Mouse (Mus musculus) right cerebral cortex, adult 18-20 months (tissue): ENCODE data around the gene N4bp2l1.

Experiments used
- DNase-seq: peaks from one replicate; pipeline ENCODE4 v3.0.0; 2022; ENCODE audit warnings: mixed read lengths

Gene N4bp2l1

GRCm38 (mm10) chr5:150561783-150562182 lies 35.2 kb downstream of the N4bp2l1 start:
- DNase-seq: no peak

- DNase-seq: no peak
Measured at GRCm38 (mm10) chr5:150561376-150561775, 35.6 kb downstream of the N4bp2l1 start.

GRCm38 (mm10) chr5:150560851-150561250 lies 36.1 kb downstream of the N4bp2l1 start:
- no peak for DNase-seq

GRCm38 (mm10) chr5:150559519-150560103 lies 37.4 kb downstream of the N4bp2l1 start:
- DNase-seq: no peak

GRCm38 (mm10) chr5:150551637-150552036 lies 45.4 kb downstream of the N4bp2l1 start:
- no peak for DNase-seq

GRCm38 (mm10) chr5:150543184-150543583 lies 53.8 kb downstream of the N4bp2l1 start:
- DNase-seq: no peak

- no peak for DNase-seq
Measured at GRCm38 (mm10) chr5:150541302-150541701, 55.7 kb downstream of the N4bp2l1 start.

GRCm38 (mm10) chr5:150525239-150525638 lies 71.7 kb downstream of the N4bp2l1 start:
- no peak for DNase-seq

GRCm38 (mm10) chr5:150522867-150523234 lies 74.1 kb downstream of the N4bp2l1 start:
- no peak for DNase-seq

GRCm38 (mm10) chr5:150521937-150522866 lies 74.8 kb downstream of the N4bp2l1 start, which contains the start of gene Brca2:
Gene Brca2, plus strand, starts transcription at chr5:150522630.
- DNase-seq: peak; percentile 93
